Mouse (Mus musculus) liver, adult 2 months (tissue): Measurements from ENCODE around the gene Zfp382. TPM values are rescaled to one million over a fixed set of nuclear protein-coding genes. Genes with fewer than 3 reads are reported as not detected.
A peak's percentile ranks its signal among the peaks of the same experiment; 100 is the strongest.

Experiments
- DNase-seq: peaks from one replicate; pipeline ENCODE4 v3.0.0-alpha.2; 2011; ENCODE audit warnings: low read depth, low spot score; ENCODE audit errors: extremely low read depth
- H3K27ac ChIP-seq: fragments of 200-500 bp; replicated peaks from 2 replicates; pipeline ENCODE4 v1.5.1; 2012; ENCODE audit warnings: low read depth, mild to moderate bottlenecking, control low read depth, inconsistent platforms, low read length; ENCODE audit not compliant: insufficient read depth
- H3K27me3 ChIP-seq: fragments of 200-500 bp; 2 replicates; pipeline ENCODE4 v1.6.1; 2012; ENCODE audit warnings: mild to moderate bottlenecking, moderate library complexity, low read length, inconsistent platforms; ENCODE audit not compliant: control insufficient read depth, insufficient read depth
- H3K36me3 ChIP-seq: fragments of 200-500 bp; 2 replicates; pipeline ENCODE4 v1.6.1; 2012; ENCODE audit warnings: low read length, inconsistent platforms; ENCODE audit not compliant: control insufficient read depth, insufficient read depth
- H3K4me1 ChIP-seq: fragments of 200-500 bp; 2 replicates; pipeline ENCODE4 v1.6.1; 2011; ENCODE audit warnings: low read length; ENCODE audit not compliant: control insufficient read depth, insufficient read depth
- H3K4me3 ChIP-seq: fragments of 200-500 bp; 2 replicates; pipeline ENCODE4 v1.5.1; 2011; ENCODE audit warnings: low read depth, mild to moderate bottlenecking, control low read depth, low read length, moderate library complexity; ENCODE audit not compliant: insufficient read depth
- H3K79me2 ChIP-seq: fragments of 200-500 bp; 2 replicates; pipeline ENCODE4 v1.6.1; 2012; ENCODE audit warnings: inconsistent platforms, mild to moderate bottlenecking, low read length, moderate library complexity; ENCODE audit not compliant: control insufficient read depth, insufficient read depth
- H3K9ac ChIP-seq: fragments of 200-500 bp; 2 replicates; pipeline ENCODE4 v1.6.1; 2012; ENCODE audit warnings: low read depth, mild to moderate bottlenecking, control low read depth, inconsistent platforms, low read length
- CTCF ChIP-seq: fragments of 200-500 bp; IDR thresholded peaks from 2 replicates; pipeline ENCODE4 v1.5.1; 2011; ENCODE audit warnings: low read depth, low read length, control low read depth
- POLR2A ChIP-seq: fragments of 200-500 bp; IDR thresholded peaks from 2 replicates; pipeline ENCODE4 v1.6.1; 2011; ENCODE audit warnings: low read length, control low read depth; ENCODE audit not compliant: insufficient read depth; ENCODE audit errors: extremely low read depth
- WGBS: fragments of 180-500 bp; shearing (Covaris S2); methylation state at CpG from one replicate; pipeline ENCODE4 v1.1.7; 2018; 5-methylcytosine and 5-hydroxymethylcytosine counted together
- polyA plus RNA-seq: library from polyadenylated mRNA; depleted of rRNA; stranded (reverse); fragments of >200 nt; gene quantifications from 2 replicates; pipeline ENCODE4 v1.2.3, GENCODE M21; 2012; rRNA removed
- total RNA-seq: library from RNA; depleted of rRNA; stranded (reverse); fragments of >200 nt; gene quantifications from 2 replicates; pipeline ENCODE4 v1.2.3, GENCODE M21; 2014; rRNA removed

The Zfp382 gene
- 0.54 and 0.74 TPM in 2 replicates for total RNA-seq
- 0.07 TPM in 1 of 2 replicates, not detected in the other for polyA plus RNA-seq

DNA sequence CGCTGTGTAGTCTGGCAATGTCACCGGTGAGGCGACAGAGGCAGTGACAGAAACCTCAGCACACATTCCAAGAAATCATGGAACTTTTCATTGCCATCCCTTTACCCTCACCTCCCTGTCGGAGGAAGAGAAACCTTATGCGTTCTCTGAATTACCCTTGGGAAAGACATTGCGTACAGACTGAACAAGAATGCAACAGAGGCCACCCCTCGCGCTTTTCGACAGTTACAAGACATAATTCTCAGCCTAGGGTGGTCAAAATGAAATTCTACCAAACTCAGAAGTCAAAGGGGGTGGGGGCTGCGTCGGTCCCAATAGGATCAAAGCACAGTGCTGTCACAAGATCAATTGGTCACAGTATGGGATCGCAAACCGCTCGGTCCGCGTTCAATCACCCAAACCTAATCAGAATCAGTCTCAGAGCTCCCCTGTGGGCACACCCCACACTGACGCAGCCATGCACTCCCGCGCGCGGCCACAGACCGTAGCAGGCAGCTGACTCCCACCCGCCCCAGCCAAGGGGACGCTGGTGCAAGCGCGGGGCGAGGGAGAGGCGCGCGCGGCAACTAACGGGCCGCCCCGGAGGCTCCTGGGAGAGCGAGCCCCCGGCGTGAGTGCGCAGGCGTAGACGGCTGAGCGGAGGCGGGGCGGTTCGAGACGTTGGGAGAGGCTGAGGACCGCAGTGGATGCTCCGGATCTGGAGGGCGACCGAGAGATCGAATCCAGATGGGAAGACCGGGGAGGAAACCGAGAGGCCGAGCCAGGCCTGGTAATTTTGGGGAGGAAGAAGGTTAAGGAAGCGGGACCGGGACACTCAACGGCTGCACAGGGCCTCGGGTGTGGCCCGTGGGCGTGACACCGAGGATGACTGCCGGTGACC lies at the start of gene Zfp382:
Gene Zfp382, plus strand, starts transcription at position 635 of the 880 bp plus-strand sequence.
- Histone ChIP-seq H3K79me2 (no peaks in the 10 kb centered on the region), H3K9ac (peak within 1 kb of the TSS; percentile 90), H3K27me3 (no peaks in the 10 kb centered on the region), H3K36me3 (no peaks in the 10 kb centered on the region), H3K27ac (no peak within 1 kb of the TSS), H3K4me1 (peaks cover 4% of the 10 kb centered on the region), H3K4me3 (peak within 1 kb of the TSS; percentile 87)
- WGBS, result under 1% methylated on average over 61 of the region's 61 CpGs
- DNase-seq, result peak; percentile 29
- TF ChIP-seq CTCF, result no peak
- 0 out of 2 replicates have a peak, but pooled peaks have one; percentile 33 for TF ChIP-seq POLR2A

DNA sequence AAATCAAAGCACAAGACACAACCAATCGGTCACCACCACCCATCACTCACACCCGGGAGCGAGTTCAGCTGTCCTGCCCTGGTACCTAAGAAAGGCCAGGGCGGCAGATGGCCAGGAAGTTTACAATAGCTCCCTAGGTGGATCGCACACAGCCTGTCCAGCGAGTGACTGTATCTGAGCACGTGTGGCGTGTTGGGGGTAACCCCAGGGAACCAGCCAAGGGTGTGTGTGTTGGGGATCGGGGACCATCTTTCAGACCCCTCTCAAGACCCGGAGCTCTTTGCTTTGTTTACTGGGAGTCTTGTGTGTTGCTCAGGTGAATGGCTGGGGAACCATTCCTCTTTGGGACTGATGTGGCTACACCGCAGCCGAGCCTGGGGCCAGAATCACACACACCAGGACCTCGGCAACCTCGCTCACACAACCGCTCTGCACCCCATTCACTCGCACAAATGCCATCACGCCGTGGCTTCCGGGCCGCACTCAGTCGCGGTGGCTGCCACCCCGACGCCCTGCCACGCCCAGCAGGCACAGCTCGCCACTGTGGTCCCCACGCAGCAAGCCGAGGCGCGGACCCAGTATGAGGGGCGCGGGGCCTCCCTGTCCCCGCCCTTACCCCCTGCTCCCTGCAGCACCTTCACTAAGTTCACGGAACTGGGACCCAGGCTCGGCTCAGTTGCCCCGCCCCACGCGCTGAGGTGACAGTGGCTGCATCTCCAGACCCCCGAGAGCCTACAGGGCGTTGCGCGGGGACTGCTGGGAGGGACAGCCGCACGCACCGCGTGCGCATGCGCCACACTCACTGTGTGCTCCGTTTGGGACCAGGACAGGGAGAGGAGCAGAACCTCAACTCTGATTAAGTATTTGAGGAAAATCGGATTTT lies 49.4 kb upstream of the Zfp382 start, which contains the start of gene Zfp82:
Gene Zfp82, minus strand, starts transcription at position 755 of the 883 bp plus-strand sequence.
- 1% methylated on average over 50 of the region's 50 CpGs for WGBS
- peak within 1 kb of the TSS; percentile 87 for H3K4me3 ChIP-seq
- H3K27ac ChIP-seq, result no peak within 1 kb of the TSS
- no peaks in the 10 kb centered on the region for H3K79me2 ChIP-seq
- H3K4me1 ChIP-seq, result no peaks in the 10 kb centered on the region; the same call in 1 of the 2 replicates
- no peaks in the 10 kb centered on the region for H3K27me3 ChIP-seq
- no peaks in the 10 kb centered on the region for H3K36me3 ChIP-seq
- peak within 1 kb of the TSS; percentile 70 for H3K9ac ChIP-seq
- peak; percentile 44 for DNase-seq
- no peak for TF ChIP-seq POLR2A
- TF ChIP-seq CTCF, result no peak

DNA sequence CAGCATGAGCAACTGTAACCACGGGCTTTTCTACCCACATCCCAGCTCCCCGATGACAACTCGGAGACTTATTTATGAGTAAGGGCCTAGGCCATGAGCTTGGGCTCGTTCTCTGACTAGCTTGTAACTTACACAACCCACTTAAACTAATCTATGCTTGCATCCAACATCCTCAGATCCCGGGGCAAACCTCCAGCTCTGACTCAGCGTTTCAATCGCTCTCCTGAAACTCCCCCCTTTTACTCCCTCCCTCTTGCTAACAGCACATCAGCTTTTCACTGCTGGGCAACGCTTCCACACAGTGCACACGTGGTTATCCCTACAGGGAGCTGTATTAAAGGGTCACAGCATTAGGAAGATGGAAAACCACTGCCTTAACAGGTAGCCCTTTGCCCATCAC lies 35.2 kb upstream of the Zfp382 start:
- TF ChIP-seq CTCF (no peak), POLR2A (no peak)

DNA sequence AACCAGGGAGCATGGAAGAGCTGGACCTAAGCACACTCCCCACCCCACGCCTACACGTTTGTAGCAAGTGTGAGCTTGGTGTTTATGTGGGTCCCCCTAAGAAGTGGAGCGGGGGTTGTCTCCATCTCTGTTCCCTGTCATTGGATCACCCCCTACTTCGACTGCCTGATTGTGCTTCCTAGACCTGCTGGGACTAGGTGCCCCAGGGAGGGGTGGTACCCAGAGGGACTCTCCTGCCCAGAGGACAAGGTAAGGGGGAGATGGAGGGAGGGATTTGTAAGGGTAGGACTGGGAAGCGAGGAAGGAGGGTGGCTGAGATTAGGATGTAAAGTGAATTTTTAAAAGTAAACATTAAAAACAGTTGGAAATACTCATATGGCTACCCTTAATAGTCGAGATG lies 32.3 kb upstream of the Zfp382 start:
- no peaks in the 10 kb centered on the region; the same call in 1 of the 2 replicates for H3K79me2 ChIP-seq
- H3K9ac ChIP-seq, result peak overlapping the region; percentile 40; the same call in 1 of the 2 replicates
- H3K36me3 ChIP-seq, result no peaks in the 10 kb centered on the region
- H3K4me1 ChIP-seq, result peaks cover 6% of the 10 kb centered on the region; the same call in 1 of the 2 replicates
- H3K27ac ChIP-seq, result no peak overlapping the region
- no peak overlapping the region for H3K4me3 ChIP-seq
- TF ChIP-seq CTCF (no peak), POLR2A (no peak)
- DNase-seq, result no peak
- H3K27me3 ChIP-seq, result no peaks in the 10 kb centered on the region
- 53% methylated on average over 6 of the region's 6 CpGs for WGBS

More for the DNA sequence above, 35.2 kb upstream of the Zfp382 start:
- H3K4me1 ChIP-seq, result peaks cover 3% of the 10 kb centered on the region; the same call in 1 of the 2 replicates
- no peaks in the 10 kb centered on the region for H3K36me3 ChIP-seq
- H3K4me3 ChIP-seq, result no peak overlapping the region
- H3K27ac ChIP-seq, result no peak overlapping the region
- no peak for DNase-seq
- no peaks in the 10 kb centered on the region for H3K27me3 ChIP-seq
- WGBS, result 89% methylated on average over 9 of the region's 9 CpGs
- no peaks in the 10 kb centered on the region; the same call in 1 of the 2 replicates for H3K79me2 ChIP-seq
- no peak overlapping the region for H3K9ac ChIP-seq

DNA sequence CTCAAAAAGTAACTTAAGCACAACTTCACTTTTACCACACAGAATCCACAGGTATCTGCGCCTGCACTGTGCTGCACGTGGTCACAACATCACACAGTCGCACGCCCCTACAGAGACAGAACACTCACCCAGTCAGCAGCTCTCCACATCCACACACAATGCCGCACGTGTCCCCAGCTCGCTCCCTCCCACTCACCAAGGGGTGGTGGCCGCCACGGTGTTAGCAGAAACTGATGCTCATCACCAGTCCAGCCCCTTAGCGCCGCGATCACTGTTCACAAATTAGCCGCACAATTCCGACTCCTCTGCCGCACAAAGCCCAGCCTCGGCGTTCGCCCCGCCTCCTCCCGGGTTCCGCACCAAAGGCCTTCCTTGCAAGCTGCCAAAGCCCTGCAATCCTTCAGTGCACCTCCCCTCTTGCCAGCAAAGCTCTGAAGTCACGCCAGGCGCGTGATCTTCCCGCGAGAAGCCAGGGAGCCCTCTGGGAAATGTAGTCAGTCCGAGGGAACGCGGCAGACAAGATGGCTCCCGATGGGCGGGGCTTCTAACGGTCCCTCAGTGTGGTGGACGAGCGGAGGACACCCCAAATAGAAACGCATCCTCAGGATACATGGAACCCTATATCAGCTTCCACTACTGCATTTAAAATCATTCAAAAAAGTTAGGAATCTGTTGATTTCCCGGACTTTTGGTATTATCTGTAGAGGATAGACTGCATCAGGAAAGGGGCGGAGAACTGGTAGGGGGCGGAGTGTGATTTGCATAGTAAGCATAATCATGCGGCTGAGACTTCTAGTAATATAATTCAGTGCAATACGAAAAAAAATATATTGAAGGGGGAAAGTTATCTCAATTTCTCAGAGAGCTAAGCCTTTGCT lies 31.4 kb upstream of the Zfp382 start, which contains the start of the genes Gm26920 and Zfp566:
Gene Gm26920, minus strand, starts transcription at position 319 of the 878 bp plus-strand sequence.
Gene Zfp566, minus strand, starts transcription at position 436 of the 878 bp plus-strand sequence.
- Histone ChIP-seq H3K4me1 (peaks cover 6% of the 10 kb centered on the region; the same call in 1 of the 2 replicates), H3K36me3 (no peaks in the 10 kb centered on the region), H3K4me3 (peak within 1 kb of the TSS; percentile 66), H3K27me3 (no peaks in the 10 kb centered on the region), H3K27ac (peak within 1 kb of the TSS; percentile 8), H3K9ac (peak within 1 kb of the TSS; percentile 70), H3K79me2 (no peaks in the 10 kb centered on the region; the same call in 1 of the 2 replicates)
- TF ChIP-seq POLR2A, result no peak
- no peak for TF ChIP-seq CTCF
- peak; percentile 97 for DNase-seq
- under 1% methylated on average over 40 of the region's 40 CpGs for WGBS
